Mouse (Mus musculus) v-Abl transformed pro-B cells (cell line): ENCODE measurements around the gene Prss46.

Experiments
- in situ Hi-C, 2 experiments: fragments of 400-800 bp; cut with MboI; formaldehyde crosslinking; loops; one replicate each; pipeline ENCODE4 v1.15.1; 2025; ENCODE audit not compliant: unreplicated experiment in 2 of 2

Prss46 gene

DNA sequence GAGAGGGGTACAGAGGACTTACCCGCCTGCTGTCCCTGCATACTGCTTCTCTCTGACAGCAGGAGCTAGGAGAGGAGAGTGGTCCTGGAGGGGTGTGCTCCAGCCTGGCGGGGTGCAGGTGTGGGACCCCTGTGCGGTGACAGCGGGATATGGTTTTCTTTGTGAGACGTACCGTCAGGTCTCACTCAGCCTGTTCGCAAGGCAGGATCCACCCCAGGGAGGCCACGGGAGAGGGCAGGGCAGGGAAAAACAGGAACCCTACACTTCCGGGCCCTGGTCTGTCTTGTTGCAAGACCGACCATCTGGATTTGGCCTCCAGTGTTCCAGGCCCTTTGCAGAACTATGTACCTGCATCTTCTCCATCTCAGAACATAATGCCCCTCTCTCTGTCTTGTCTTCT, 49.1 kb downstream of the Prss46 start:
- in situ Hi-C loops, result no loop called here

DNA sequence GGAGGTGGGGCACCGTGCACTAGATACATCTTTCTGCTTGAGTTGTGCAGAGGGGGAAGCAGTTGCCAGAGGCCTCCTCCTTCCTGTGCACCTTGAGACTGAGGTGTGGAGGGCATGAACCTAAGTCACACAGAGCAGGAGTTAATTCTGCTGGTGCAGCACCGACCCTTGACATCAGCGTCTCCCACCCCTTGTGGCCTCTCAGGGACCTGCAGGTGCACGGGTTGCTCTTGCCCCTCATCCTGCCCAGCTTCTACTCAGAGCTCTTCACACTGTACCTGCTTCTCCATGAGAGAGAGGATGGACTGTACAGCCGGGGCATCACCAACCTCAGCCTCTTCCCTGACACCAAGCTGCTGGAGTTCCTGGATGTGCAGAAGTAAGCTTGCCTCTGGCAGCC, 51.2 kb downstream of the Prss46 start:
- in situ Hi-C loops, result no loop called here

DNA sequence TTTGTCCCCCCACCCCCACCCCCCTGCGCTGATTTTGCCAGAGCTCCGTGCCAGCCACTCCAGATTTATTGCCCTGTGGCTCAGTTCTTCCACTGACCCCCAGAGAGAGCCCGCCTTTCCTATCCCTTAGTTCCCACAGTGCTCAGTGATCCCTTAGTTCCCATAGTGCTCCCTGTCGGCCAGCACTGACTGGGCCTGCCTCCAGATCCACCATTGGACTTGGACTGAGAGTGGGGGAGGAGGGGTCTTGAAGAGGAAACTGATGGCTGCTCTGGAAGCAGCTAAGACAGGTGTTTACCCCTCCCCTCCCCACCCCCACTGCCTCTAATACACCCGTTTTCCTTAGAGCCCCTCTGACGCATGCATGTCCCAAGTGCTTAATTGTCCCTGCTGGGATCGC, 51.7 kb downstream of the Prss46 start:
- in situ Hi-C loops, result no loop called here

DNA sequence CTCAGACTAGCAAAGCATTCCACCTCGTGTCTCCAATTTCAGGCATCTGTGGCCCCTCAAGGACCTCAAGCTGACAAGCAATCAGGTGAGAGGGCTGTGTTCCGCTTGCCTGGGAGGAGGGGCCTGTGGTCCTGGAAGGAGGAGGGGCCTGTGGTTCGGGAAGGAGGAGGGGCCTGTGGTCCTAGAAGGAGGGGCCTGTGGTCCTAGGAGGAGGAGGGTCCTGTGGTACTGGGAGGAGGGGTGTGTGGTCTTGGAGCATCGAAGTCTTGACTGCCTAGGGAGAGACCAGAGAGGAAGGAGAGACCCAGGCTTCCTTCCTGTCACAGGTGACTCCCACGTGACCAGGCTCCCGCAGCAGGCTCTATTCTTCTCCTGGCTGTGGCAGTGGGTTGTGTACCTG, 52.3 kb downstream of the Prss46 start:
- in situ Hi-C loops, result no loop called here

DNA sequence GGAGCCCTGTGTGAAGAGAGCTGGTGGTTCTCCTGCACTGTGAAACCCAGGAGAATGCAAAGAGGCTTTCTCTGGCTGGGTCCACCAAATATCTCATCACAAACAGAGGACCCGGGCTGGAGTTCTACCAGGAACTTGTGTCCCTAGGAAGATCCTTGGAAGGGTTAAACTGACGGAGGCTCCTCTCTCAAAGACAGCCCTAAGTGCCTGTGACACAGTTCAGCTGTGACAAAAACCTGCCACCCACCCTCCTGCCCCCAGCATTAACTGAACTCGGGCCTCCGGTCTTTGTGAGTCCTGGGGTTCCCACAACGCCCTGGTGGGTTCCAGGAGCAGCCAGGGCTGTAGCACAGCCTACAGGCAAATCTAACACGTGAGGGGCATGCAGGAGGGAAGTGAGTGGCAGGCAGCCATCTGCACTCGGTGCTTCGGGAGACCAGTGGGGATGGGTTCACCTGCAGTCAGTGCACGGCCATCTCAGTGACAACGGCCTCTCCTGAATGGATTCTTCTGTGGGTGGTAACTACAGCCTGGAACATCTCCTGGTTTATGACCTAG, 55.2 kb downstream of the Prss46 start:
- in situ Hi-C loops, result no loop called here

DNA sequence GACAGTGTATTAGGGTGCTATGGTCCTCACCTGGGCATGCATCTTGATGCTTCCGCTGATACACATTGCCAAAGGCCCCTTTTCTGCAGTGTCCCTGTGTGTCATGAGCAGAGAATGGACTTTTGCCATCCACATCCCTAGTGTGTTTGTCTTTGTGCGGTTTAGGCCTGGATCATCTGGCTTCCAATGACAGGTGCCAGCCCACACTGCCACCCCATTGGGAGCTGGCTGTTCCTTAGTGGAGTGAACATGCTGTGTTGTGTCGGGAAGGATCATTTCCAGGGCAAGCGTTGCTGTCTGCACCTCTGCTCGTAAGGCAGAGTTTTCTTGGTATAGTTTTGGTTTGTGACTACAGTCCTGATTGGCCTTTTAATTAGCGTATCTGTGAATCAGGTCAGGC, 56.9 kb downstream of the Prss46 start:
- in situ Hi-C loops, result no loop called here

DNA sequence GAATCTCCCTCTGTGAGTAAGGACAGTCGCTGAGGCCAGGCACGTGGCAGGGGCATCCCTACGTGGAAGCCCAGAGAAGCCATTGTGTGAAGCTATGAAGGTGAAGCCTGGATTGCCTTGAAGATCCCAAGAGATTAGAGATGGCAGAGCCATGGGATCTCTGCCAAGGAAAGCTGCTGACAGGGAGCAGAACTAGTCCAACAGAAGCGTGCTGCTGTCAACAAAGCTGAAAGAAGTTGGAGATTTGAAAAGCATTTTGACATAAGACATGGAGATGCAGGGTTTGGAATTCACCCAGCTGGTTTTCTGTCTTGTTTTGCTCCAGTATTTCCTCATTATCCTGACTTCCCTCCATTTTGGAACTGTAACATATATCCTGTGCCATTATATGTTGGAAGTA, 58.0 kb downstream of the Prss46 start:
- in situ Hi-C loops, result no loop called here
